Mouse (Mus musculus) erythroblast, embryonic 14.5 days (primary cell): ENCODE measurements around the gene Fam114a1.

Experiments
- GATA1 ChIP-seq: IDR thresholded peaks from 2 replicates; pipeline ENCODE4 v1.6.1; 2012; ENCODE audit warnings: low read length, inconsistent platforms, mixed read lengths
- TAL1 ChIP-seq: IDR thresholded peaks from 3 replicates; pipeline ENCODE4 v1.6.1; 2012; ENCODE audit warnings: low read length, inconsistent platforms, mixed read lengths

DNA sequence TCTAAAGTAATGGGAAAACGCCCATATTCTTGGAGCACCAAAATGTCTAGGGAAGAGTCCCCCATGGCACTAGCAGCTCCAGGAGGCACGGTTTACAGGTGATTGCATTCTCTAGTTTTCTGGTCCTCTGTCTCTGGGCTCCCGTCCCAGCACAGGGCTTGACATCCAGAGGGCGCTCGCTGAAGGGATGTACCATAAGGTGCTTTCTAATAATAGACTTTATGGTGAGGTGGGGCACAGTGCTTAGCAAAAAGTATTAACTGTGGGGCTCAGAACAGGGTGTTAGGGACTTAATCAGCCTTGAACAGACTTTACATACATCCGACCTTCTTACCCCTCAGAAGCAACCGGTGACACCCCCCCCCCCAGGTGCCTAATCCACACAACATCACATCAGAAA is 104.8 kb downstream of the Fam114a1 start:
- TF ChIP-seq TAL1 (no peak), GATA1 (no peak)
